Mouse (Mus musculus): Measurements from ENCODE around the gene Batf3.
A peak's percentile ranks its signal among the peaks of the same experiment; 100 is the strongest.

- TF ChIP-seq CTCF (IDR thresholded peaks at IDR 0.05; ENCODE audit: low read depth) (0 out of 2 replicates have a peak, but pooled peaks have one; percentile 7), EP300 (IDR thresholded peaks at IDR 0.05; ENCODE audit: low read depth) (no peak)
Measured at GRCm38 (mm10) chr1:191132934-191133333, 35.3 kb downstream of the Batf3 start.

Measured in liver, postnatal 0 days (tissue).